Mouse (Mus musculus): ENCODE measurements at regions not wholly inside any gene's neighbourhood (a gene's known extent, or its start where the extent isn't known, plus 50 kb on each side); places are given as distances from the start of the nearest gene placed in this dataset.
"Not testable (repeated sequence)": the region's sequence is repeated elsewhere in the genome, so short reads cannot be mapped to it uniquely, and the experiment has no call there.

- not testable (repeated sequence) for H3K36me3 ChIP-seq (ENCODE audit: control insufficient read depth, insufficient read depth, low read length); H3K27me3 ChIP-seq (ENCODE audit: control insufficient read depth, insufficient read depth, low read length); H3K4me1 ChIP-seq (ENCODE audit: control insufficient read depth, insufficient read depth, insufficient read length); H3K4me3 ChIP-seq (ENCODE audit: extremely low read depth, insufficient read depth, insufficient read length); H3K27ac ChIP-seq (ENCODE audit: insufficient read depth, low read length); DNase-seq (ENCODE audit: low read depth in 1 of 2, low spot score in 2 of 2)
- WGBS = 88% methylated on average over 2 of the region's 2 CpGs
Measured at GRCm38 (mm10) chr8:55347851-55348250, 393.2 kb downstream of the Gpm6a start.

GRCm38 (mm10) chr8:55359851-55360250 is 405.2 kb downstream of the Gpm6a start:
- not testable (repeated sequence) for H3K27ac ChIP-seq (ENCODE audit: insufficient read depth, low read length); H3K36me3 ChIP-seq (ENCODE audit: control insufficient read depth, insufficient read depth, low read length); H3K4me1 ChIP-seq (ENCODE audit: control insufficient read depth, insufficient read depth, insufficient read length); H3K4me3 ChIP-seq (ENCODE audit: extremely low read depth, insufficient read depth, insufficient read length); H3K27me3 ChIP-seq (ENCODE audit: control insufficient read depth, insufficient read depth, low read length)
- peak in 1 of 2 experiments; percentile 19 for DNase-seq (ENCODE audit: low read depth in 1 of 2, low spot score in 2 of 2)
- WGBS = 80% methylated on average over 11 of the region's 11 CpGs

DNA sequence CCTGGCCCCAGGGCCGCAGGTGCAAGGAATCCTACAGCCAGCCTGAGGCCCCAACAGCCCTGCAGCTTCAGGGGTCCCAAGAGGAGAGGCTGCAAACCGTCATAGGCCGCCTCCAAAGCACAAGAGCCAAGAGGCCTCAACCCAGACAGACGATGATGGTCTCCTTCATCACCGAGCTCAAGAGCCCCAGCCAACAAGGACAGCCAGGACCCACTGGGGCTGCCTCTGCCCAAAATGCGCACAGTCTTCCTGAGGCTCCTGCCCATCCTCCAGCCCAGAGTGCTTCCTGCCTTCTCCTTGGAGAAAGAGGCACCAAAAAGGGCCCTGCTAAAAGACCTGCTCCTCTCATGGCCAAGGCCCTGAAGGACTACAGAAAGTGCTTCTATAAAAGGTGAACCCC is 412.8 kb downstream of the Gpm6a start:
- WGBS = 87% methylated on average over 6 of the region's 6 CpGs
- H3K4me1 ChIP-seq (ENCODE audit: control insufficient read depth, insufficient read depth, insufficient read length); H3K4me3 ChIP-seq (ENCODE audit: extremely low read depth, insufficient read depth, insufficient read length); H3K27me3 ChIP-seq (ENCODE audit: control insufficient read depth, insufficient read depth, low read length); DNase-seq (ENCODE audit: low read depth in 1 of 2, low spot score in 2 of 2); H3K36me3 ChIP-seq (ENCODE audit: control insufficient read depth, insufficient read depth, low read length); H3K27ac ChIP-seq (ENCODE audit: insufficient read depth, low read length): not testable (repeated sequence)

- no peak for DNase-seq (ENCODE audit: low read depth in 1 of 2, low spot score in 2 of 2)
- TF ChIP-seq CTCF (IDR thresholded peaks at IDR 0.05; ENCODE audit: extremely low read depth, insufficient read depth, insufficient read length, insufficient replicate concordance) = no peak
- no peak for TF ChIP-seq POLR2A (IDR thresholded peaks at IDR 0.05; ENCODE audit: low read depth, low read length)
- Histone ChIP-seq H3K27me3 (ENCODE audit: control insufficient read depth, insufficient read depth, low read length) (no peaks in the 10 kb centered on the region), H3K36me3 (ENCODE audit: control insufficient read depth, insufficient read depth, low read length) (no peaks in the 10 kb centered on the region), H3K4me1 (ENCODE audit: control insufficient read depth, insufficient read depth, insufficient read length) (no peaks in the 10 kb centered on the region), H3K27ac (ENCODE audit: insufficient read depth, low read length) (no peak overlapping the region), H3K4me3 (ENCODE audit: extremely low read depth, insufficient read depth, insufficient read length) (no peak overlapping the region)
- 56% methylated on average over 2 of the region's 2 CpGs for WGBS
Measured at GRCm38 (mm10) chr8:55397046-55397445, 442.4 kb downstream of the Gpm6a start.

GRCm38 (mm10) chr8:55398331-55398730 is 443.7 kb downstream of the Gpm6a start:
- H3K27ac ChIP-seq (ENCODE audit: insufficient read depth, low read length) = no peak overlapping the region
- no peaks in the 10 kb centered on the region for H3K36me3 ChIP-seq (ENCODE audit: control insufficient read depth, insufficient read depth, low read length)
- H3K4me1 ChIP-seq (ENCODE audit: control insufficient read depth, insufficient read depth, insufficient read length) = no peaks in the 10 kb centered on the region
- H3K4me3 ChIP-seq (ENCODE audit: extremely low read depth, insufficient read depth, insufficient read length) = no peak overlapping the region
- no peak for TF ChIP-seq POLR2A (IDR thresholded peaks at IDR 0.05; ENCODE audit: low read depth, low read length)
- no peak for TF ChIP-seq CTCF (IDR thresholded peaks at IDR 0.05; ENCODE audit: extremely low read depth, insufficient read depth, insufficient read length, insufficient replicate concordance)
- DNase-seq (ENCODE audit: low read depth in 1 of 2, low spot score in 2 of 2) = no peak
- H3K27me3 ChIP-seq (ENCODE audit: control insufficient read depth, insufficient read depth, low read length) = no peaks in the 10 kb centered on the region

- no peaks in the 10 kb centered on the region for H3K36me3 ChIP-seq (ENCODE audit: control insufficient read depth, insufficient read depth, low read length)
- TF ChIP-seq CTCF (IDR thresholded peaks at IDR 0.05; ENCODE audit: extremely low read depth, insufficient read depth, insufficient read length, insufficient replicate concordance) (no peak), POLR2A (IDR thresholded peaks at IDR 0.05; ENCODE audit: low read depth, low read length) (no peak)
- no peaks in the 10 kb centered on the region for H3K27me3 ChIP-seq (ENCODE audit: control insufficient read depth, insufficient read depth, low read length)
- H3K4me3 ChIP-seq (ENCODE audit: extremely low read depth, insufficient read depth, insufficient read length) = no peak overlapping the region
- WGBS = 90% methylated on average over 3 of the region's 3 CpGs
- DNase-seq (ENCODE audit: low read depth in 1 of 2, low spot score in 2 of 2) = no peak
- no peak overlapping the region for H3K27ac ChIP-seq (ENCODE audit: insufficient read depth, low read length)
- H3K4me1 ChIP-seq (ENCODE audit: control insufficient read depth, insufficient read depth, insufficient read length) = no peaks in the 10 kb centered on the region
Measured at GRCm38 (mm10) chr8:55400412-55400811, 445.8 kb downstream of the Gpm6a start.

DNA sequence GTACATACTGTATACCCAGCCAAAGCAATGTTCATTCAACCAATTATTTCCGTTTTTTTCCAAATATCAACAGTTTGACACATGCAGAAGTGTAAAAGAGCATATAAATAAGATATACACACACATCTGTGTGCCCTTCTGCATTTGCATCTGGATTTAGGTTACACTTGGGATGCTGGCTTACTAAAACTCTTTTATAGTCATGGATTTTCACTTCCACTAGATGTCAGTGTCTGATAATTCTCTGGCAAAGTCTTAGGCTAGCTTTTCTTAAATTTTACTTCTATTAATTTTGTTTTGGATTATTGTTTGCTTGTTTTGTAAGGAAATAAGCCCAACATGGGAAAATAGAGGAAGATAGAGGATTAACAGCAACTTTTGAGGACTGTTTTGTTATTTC is 452.3 kb downstream of the Gpm6a start:
- not testable (repeated sequence) for H3K4me1 ChIP-seq (ENCODE audit: control insufficient read depth, insufficient read depth, insufficient read length); H3K27me3 ChIP-seq (ENCODE audit: control insufficient read depth, insufficient read depth, low read length); H3K36me3 ChIP-seq (ENCODE audit: control insufficient read depth, insufficient read depth, low read length); H3K27ac ChIP-seq (ENCODE audit: insufficient read depth, low read length); H3K4me3 ChIP-seq (ENCODE audit: extremely low read depth, insufficient read depth, insufficient read length); DNase-seq (ENCODE audit: low read depth in 1 of 2, low spot score in 2 of 2)
- 5% methylated on average over 1 of the region's 1 CpGs for WGBS

Data from spleen, adult 2 months (tissue).